Mouse (Mus musculus): ENCODE measurements around the gene Ppp1r9a.

Ppp1r9a gene

GRCm38 (mm10) chr6:5151171-5151570, 248.5 kb downstream of the Ppp1r9a start:
- DNase-seq (ENCODE audit: extremely low read depth, insufficient read length, low spot score): no peak

- no peak for DNase-seq (ENCODE audit: extremely low read depth, insufficient read length, low spot score)
Measured at GRCm38 (mm10) chr6:5152185-5152584, 249.5 kb downstream of the Ppp1r9a start.

- no peak for DNase-seq (ENCODE audit: extremely low read depth, insufficient read length, low spot score)
Measured at GRCm38 (mm10) chr6:5154786-5155185, 252.1 kb downstream of the Ppp1r9a start.

DNA sequence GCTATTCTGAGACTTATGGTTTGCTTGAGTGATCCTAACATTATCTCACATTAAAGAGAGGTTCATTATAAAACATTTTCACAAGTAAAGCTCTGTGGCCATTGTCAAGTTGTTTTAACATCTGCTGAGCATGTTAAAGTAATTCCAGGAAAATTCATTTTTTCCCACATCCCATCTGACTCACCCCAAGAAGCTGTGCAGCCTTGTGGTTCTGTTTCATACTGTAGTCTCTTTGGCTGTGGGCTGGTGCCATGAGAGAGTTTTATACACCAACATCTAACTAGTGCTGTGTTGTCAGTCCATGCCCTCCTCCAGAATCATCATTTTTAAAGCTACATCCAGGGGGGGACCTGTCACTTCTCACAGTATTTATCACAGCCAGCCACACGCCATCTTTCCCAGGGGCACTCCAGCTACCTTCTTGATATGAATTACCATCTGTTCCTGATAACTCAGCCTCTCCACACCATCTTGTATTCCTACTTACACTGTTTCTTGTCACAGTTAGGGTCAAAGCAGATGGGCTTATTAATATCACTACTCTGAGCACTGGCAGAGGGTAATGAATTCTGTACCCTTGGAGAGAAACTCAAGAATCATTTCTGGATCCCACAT, 252.7 kb downstream of the Ppp1r9a start:
- peak; percentile 29 for DNase-seq (ENCODE audit: extremely low read depth, insufficient read length, low spot score)

DNA sequence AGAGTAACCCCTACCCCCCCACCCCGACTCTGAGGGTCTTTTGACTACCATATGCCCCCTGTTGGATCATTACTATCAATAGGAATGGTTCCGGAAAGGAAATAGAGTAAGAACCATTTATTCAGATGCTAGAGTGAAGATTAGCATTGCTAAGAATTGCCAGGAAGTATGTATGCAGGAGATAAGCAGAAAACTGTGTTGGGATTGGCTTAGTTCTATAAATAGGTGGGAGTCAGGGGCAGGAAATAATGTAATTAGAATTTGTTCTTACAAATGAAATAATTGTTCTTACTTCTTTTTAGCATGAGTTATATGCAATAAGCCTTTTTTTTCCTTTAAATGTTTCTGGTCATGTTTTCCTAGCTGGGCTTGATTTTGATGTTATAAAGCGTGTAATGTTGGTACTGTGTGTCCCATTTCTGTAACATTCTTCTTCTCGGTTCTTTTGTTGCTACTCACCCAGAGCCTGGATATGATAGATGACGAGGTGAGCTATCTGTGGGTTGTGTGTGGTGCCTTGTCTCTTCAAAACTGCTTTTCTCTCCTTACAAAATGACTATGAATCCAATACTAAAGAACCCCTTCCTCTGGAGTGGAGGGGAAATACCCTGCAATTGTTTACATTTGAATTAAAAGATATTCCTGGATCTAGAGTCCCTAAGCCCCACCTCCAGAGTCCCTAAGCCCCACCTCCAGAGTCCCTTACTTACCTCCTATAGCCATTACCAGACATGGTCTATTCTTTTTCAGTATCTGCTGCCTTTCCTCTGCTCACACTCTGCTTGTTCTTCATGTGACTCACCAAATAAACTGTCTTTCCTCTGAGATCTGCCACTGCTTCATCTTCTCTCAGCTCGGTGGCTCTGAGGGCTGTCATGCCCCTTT, 254.1 kb downstream of the Ppp1r9a start:
- DNase-seq (ENCODE audit: extremely low read depth, insufficient read length, low spot score): no peak

DNA sequence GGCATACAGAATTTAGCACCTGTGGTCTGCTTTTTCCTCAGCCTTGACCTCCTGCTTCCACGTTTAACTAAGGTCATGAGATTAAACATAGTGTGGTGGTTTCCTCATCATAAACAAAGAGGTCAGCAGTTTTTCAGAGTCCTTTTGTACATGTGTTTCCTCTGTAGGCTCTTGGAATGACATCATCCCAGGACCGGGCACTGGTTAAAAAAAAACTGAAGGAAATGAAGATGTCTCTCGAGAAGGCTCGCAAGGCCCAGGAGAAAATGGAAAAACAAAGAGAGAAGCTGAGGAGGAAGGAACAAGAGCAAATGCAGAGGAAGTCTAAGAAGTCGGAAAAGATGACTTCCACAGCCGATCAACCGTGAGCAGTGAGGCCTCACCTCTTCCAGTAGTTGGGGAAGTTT, 256.7 kb downstream of the Ppp1r9a start:
- DNase-seq (ENCODE audit: extremely low read depth, insufficient read length, low spot score): no peak

DNA sequence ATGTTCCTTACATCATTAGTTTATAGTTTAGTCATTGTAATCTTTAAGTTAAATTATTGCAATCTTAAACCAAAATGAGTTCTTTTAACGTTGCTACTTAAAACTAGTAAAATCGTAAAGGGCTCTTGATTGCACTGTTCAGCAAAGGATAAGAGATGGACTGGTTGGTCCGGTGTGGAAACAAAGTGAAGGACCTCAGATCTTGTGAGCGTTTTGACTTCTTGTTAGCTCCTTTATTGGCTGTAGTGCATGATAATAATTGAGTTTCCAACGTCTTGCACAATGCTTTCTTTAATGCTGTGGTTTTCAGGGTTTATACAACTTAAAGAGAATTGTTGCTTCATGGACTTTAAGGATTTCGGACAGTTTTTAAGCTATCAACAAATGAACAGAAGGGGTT, 259.3 kb downstream of the Ppp1r9a start:
- no peak for DNase-seq (ENCODE audit: extremely low read depth, insufficient read length, low spot score)

DNA sequence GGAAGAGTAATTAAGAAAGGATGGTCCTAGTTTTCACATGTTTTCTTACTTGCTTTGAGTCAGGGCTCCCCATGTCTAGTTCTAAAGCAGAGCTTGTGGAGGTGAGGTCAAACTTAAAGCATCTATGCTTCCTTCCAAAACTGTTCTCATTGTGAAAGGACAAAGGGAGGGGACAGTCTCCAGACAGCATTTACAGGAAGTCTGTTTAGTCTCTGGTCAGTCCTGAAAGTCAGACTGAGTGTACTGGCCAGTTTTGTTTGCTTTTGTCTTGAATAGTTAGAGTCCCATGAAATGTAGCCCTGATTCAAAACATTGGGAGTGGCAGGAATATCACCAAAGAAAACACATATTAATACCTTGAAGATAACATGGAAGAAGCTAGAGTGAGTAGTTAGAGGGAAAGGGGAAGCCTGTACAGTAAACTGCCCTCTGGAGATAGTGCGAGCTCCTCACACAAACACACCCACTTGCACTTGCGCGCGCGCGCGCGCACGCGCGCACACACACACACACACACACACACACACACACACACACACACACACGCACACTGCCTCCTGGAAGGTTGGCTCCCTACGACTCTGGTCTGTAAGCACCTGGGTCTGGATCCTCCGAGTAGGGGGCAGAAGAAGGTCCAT, 260.9 kb downstream of the Ppp1r9a start:
- DNase-seq (ENCODE audit: extremely low read depth, insufficient read length, low spot score): no peak

DNA sequence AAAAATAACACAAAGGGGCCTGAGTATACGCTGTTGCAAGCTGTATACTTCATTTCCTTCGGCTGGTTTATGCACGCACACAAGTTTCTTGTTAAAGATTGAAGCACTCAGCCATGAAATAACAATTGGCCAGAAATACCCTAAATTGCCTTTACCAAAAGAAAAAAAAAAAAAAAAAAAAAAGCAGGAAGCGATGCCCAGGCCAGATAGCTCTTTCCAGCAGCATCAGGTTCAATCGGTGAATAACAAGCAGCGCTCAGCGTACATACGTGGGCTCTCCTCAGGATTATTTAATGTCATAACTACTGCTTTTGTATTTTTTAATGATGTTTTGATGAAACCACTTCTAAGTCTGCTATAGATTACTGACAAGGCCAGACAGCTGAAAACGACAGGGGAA, 262.1 kb downstream of the Ppp1r9a start:
- no peak for DNase-seq (ENCODE audit: extremely low read depth, insufficient read length, low spot score)

DNA sequence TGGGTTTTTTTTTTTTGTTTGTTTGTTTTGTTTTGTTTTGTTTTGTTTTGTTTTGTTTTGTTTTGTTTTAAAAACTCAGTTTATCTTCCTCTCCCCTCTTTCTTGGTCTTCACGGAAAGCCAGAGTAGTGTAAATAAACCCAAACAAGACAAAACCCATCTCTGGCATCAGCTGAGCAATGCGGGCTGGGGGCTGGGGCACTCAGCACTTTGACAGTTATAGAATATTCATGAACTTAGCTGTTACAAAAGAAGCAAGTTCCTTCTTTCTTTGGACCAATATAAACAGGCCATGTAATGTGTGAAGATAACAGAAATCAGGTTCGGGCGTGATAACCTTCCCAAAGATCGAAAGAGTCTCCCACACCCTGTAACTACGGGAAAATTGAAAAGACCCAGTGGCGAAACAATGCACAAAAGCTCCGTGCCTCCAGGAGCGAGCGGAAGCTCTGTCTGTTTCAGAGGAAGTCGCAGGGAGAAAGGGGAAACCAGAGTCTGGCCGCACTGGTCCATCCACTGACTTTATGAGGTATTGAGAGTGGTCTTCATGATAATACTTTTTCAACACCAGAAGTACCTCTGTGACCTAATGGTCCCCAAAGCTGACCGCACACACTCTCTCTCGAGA, 264.4 kb downstream of the Ppp1r9a start:
- no peak for DNase-seq (ENCODE audit: extremely low read depth, insufficient read length, low spot score)

GRCm38 (mm10) chr6:5168158-5168557, 265.4 kb downstream of the Ppp1r9a start:
- DNase-seq (ENCODE audit: extremely low read depth, insufficient read length, low spot score): no peak

DNA sequence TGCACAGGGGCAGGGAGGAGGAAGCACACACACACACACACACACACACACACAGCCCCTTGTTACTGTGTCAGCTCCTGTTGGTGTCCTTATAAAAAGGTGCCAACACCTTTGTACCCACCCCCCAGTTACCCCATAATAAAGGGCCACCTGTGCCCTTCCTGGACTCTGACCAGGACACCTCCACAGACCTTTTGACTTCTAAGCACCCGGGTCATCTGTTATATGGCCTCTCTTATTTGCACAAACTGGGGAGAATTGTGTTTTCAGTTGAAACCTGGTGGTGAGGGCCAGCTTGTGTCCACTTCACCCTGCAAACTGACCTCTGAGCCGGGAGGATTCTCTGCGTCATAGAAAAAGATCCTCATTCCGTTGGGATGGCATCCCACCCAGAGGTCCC, 268.7 kb downstream of the Ppp1r9a start:
- no peak for DNase-seq (ENCODE audit: extremely low read depth, insufficient read length, low spot score)

DNA sequence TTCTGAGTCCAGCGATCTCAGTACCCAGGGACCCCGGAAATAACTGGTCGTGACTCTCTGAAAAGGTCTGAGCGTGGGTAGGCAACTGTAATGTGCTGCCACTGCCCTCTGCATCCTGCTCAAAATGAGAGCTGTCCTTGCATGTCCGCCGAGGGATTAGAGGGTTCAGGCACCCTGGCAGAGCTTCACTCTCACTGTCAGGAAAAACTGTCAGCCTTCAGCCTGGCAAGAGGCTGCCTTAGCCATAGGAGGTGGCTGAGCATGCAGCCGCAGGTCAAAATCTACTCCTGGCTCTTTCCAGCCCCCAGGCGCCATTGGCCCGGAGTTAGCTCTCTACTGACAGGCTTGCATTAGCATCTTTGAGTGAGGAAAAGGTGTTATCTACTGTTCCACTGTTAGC, 269.9 kb downstream of the Ppp1r9a start:
- DNase-seq (ENCODE audit: extremely low read depth, insufficient read length, low spot score): no peak

- no peak for DNase-seq (ENCODE audit: extremely low read depth, insufficient read length, low spot score)
Measured at GRCm38 (mm10) chr6:5174179-5174812, 271.6 kb downstream of the Ppp1r9a start.

GRCm38 (mm10) chr6:5177967-5178891, 275.5 kb downstream of the Ppp1r9a start:
- DNase-seq (ENCODE audit: extremely low read depth, insufficient read length, low spot score): no peak

- no peak for DNase-seq (ENCODE audit: extremely low read depth, insufficient read length, low spot score)
Measured at GRCm38 (mm10) chr6:5179189-5179588, 276.5 kb downstream of the Ppp1r9a start.

DNA sequence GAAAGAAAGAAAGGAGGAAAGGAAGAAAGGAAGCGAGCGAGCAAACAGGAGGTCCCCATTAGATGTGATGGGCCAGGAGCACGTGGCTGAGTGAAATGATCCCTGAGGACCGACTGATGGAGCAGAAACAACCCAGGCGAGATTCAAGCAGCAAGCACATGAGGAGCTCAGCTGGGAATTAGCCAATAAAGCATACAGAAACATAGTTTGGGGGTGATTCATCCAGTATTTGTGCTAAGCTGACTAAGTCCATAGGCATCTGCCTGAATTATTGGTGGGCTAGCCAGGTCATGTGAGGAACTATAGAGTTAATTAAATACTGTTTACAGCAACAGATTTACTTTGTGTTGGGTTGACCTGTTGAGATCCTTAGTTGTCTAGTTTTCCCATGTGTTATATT, 277.9 kb downstream of the Ppp1r9a start:
- DNase-seq (ENCODE audit: extremely low read depth, insufficient read length, low spot score): peak; percentile 63

DNA sequence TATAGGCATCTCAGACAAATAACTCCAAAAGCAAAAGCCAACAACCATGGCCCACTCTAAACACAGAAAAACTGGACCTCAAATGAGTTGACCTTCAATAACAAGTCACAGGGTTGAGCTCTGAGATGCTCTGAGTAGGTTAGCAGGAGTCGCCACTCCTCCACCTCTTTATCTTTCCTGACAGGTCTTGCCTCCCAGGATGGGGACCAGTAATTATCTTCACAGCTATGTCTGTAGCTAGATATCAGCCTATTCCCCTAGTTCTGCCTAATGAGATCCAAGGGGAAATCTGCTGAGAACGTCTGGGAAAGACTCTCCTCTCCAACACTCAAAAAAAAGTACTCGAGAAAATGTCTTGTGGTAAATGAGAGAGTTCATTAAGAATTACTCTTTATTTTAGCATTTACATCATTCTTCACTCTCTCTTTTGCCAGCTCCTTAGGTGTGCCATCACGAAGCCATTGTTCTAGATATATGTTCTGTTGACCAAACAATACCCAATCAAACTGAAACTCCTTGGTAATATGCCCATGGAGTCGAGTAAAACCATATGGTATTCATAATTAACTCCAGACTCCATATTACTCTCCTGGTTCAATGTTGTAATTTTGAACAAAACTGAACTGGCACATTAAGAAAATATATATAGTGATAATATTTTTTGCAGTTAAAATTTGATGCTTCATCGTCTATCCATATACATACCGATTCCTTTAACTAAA, 283.7 kb downstream of the Ppp1r9a start:
- no peak for DNase-seq (ENCODE audit: extremely low read depth, insufficient read length, low spot score)

GRCm38 (mm10) chr6:5187586-5187985, 284.9 kb downstream of the Ppp1r9a start:
- DNase-seq (ENCODE audit: extremely low read depth, insufficient read length, low spot score): no peak

All from 3134 (cell line).